Mouse (Mus musculus) embryonic facial prominence, embryonic 12.5 days (tissue): ENCODE data around the gene Sfrp2. TPM values are rescaled to one million over a fixed set of nuclear protein-coding genes. Genes with fewer than 3 reads are reported as not detected.

ENCODE experiments used
- ATAC-seq: fragments of 200-750 bp; cut with Nextera tagmentation; 2 replicates; pipeline ENCODE4 v1.8.0; 2017; ENCODE audit not compliant: insufficient number of reproducible peaks, insufficient read depth, low FRiP score, low TSS enrichment
- H3K27ac ChIP-seq: fragments of 300-500 bp; sonication (generic); 2 replicates; pipeline ENCODE4 v1.5.1; 2016; ENCODE audit warnings: mild to moderate bottlenecking
- H3K27me3 ChIP-seq: fragments of 300-500 bp; sonication (generic); 2 replicates; pipeline ENCODE4 v1.6.1; 2016; ENCODE audit warnings: mild to moderate bottlenecking, moderate library complexity
- H3K36me3 ChIP-seq: fragments of 300-500 bp; sonication (generic); 2 replicates; pipeline ENCODE4 v1.6.1; 2016; ENCODE audit warnings: mild to moderate bottlenecking
- H3K4me1 ChIP-seq: fragments of 300-500 bp; sonication (generic); 2 replicates; pipeline ENCODE4 v1.6.1; 2016
- H3K4me2 ChIP-seq: fragments of 300-500 bp; sonication (generic); replicated peaks from 2 replicates; pipeline ENCODE4 v1.6.1; 2016; ENCODE audit warnings: mild to moderate bottlenecking, moderate library complexity
- H3K4me3 ChIP-seq: fragments of 300-500 bp; sonication (generic); 2 replicates; pipeline ENCODE4 v1.5.1; 2016; ENCODE audit warnings: mild to moderate bottlenecking
- H3K9ac ChIP-seq: fragments of 300-500 bp; sonication (generic); 2 replicates; pipeline ENCODE4 v1.6.1; 2016; ENCODE audit warnings: mild to moderate bottlenecking, moderate library complexity
- H3K9me3 ChIP-seq: fragments of 300-500 bp; sonication (generic); 2 replicates; pipeline ENCODE4 v1.6.1; 2016; ENCODE audit warnings: mild to moderate bottlenecking, moderate library complexity
- WGBS: fragments of 180-500 bp; shearing (Covaris S2); methylation state at CpG from one replicate; pipeline ENCODE4 v1.1.7; 2016; 5-methylcytosine and 5-hydroxymethylcytosine counted together
- polyA plus RNA-seq: library from polyadenylated mRNA; unstranded; fragments of >200 nt; fragmentation: Nextera tagmentation; extraction: Ambion mirVana; gene quantifications from 2 replicates; pipeline ENCODE4 v1.2.1, GENCODE M21; 2016

Gene Sfrp2
- 523 and 527 TPM in 2 replicates for polyA plus RNA-seq

- peak within 1 kb of the TSS; percentile 81 for H3K9ac ChIP-seq
- H3K27ac ChIP-seq, result peak within 1 kb of the TSS; percentile 88
- H3K36me3 ChIP-seq, result peaks cover 14% of the 10 kb centered on the region
- H3K4me1 ChIP-seq, result peaks cover 31% of the 10 kb centered on the region
- no peaks in the 10 kb centered on the region for H3K27me3 ChIP-seq
- H3K9me3 ChIP-seq, result no peaks in the 10 kb centered on the region
- H3K4me2 ChIP-seq, result peak within 1 kb of the TSS; percentile 68
- H3K4me3 ChIP-seq, result peak within 1 kb of the TSS; percentile 72
- ATAC-seq, result peak; percentile 86
- WGBS, result under 1% methylated on average over 82 of the region's 82 CpGs
Measured at GRCm38 (mm10) chr3:83765871-83766725, at the start of gene Sfrp2. Sfrp2 (plus strand) TSS chr3:83766321.

GRCm38 (mm10) chr3:83717643-83718231, 48.4 kb upstream of the Sfrp2 start:
- no peaks in the 10 kb centered on the region for H3K36me3 ChIP-seq
- H3K4me2 ChIP-seq, result no peak overlapping the region
- H3K9ac ChIP-seq, result no peak overlapping the region
- no peak overlapping the region for H3K4me3 ChIP-seq
- no peaks in the 10 kb centered on the region for H3K9me3 ChIP-seq
- WGBS, result 15% methylated on average over 7 of the region's 7 CpGs
- H3K27ac ChIP-seq, result no peak overlapping the region
- H3K4me1 ChIP-seq, result peaks cover 12% of the 10 kb centered on the region
- no peak for ATAC-seq
- no peaks in the 10 kb centered on the region for H3K27me3 ChIP-seq

GRCm38 (mm10) chr3:83718662-83719061, 47.5 kb upstream of the Sfrp2 start:
- no peak overlapping the region for H3K9ac ChIP-seq
- WGBS, result 75% methylated on average over 4 of the region's 4 CpGs
- no peaks in the 10 kb centered on the region for H3K36me3 ChIP-seq
- H3K27me3 ChIP-seq, result no peaks in the 10 kb centered on the region
- no peaks in the 10 kb centered on the region for H3K9me3 ChIP-seq
- no peak for ATAC-seq
- no peak overlapping the region for H3K27ac ChIP-seq
- no peak overlapping the region for H3K4me2 ChIP-seq
- H3K4me1 ChIP-seq, result peaks cover 12% of the 10 kb centered on the region
- H3K4me3 ChIP-seq, result no peak overlapping the region

DNA sequence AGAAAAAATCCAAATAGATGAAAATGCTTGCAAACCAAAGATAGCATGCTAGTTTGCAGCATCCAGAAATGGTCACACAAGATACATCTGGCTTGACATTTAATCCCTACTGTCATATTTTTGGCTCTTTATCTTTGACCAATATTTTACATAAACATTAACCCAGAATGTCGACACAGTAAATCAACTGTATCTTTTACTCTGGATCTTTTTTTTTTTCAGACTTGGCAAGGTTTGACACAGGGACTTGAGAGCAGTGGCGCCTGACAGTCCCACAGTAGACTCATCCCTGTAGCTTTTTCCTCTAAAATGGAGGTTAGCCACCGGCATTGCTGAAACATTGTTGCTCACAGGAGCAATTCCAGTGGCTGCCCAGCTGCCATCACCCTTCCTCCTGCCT, 37.9 kb upstream of the Sfrp2 start:
- H3K4me2 ChIP-seq, result no peak overlapping the region
- no peaks in the 10 kb centered on the region for H3K36me3 ChIP-seq
- H3K9ac ChIP-seq, result no peak overlapping the region
- no peaks in the 10 kb centered on the region for H3K9me3 ChIP-seq
- no peak overlapping the region for H3K27ac ChIP-seq
- no peaks in the 10 kb centered on the region for H3K27me3 ChIP-seq
- H3K4me3 ChIP-seq, result no peak overlapping the region
- H3K4me1 ChIP-seq, result peaks cover 6% of the 10 kb centered on the region; the same call in 1 of the 2 replicates
- no peak for ATAC-seq
- 79% methylated on average over 3 of the region's 3 CpGs for WGBS

DNA sequence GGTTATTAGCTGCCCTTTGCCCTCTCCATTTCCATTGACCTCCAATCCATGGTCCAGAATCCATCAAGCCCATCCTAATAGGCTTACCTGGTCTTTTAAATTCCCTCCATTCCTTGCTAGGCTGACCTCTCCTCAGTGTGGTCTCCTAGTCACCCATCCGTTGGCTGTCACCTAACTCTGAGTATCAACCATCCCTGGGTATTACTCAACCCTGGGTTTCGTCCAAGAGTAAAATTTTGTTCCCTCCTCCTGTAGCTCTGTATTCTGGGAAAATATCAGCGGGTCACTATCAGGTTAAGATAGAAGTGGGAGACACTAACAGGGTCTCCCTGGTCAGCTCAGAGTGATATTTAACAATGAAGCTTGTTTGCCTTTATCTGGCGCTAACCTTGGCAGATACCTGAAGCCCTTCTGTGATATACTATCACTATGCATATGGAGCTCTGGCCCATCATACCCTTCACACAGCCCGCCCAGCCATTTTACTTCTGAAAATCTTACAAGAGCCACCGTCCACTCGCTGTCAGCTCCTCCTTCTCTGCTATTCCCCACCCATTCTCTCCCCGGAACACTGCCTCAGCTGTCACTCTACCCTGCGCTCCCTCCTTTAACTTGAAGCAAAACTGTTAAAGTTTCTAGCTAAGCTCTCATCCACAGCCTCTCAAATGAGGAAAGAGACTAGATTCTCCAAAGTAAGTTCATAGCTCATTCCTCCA, 37.3 kb upstream of the Sfrp2 start:
- Histone ChIP-seq H3K4me3 (no peak overlapping the region), H3K9ac (no peak overlapping the region), H3K27ac (no peak overlapping the region), H3K4me2 (no peak overlapping the region), H3K27me3 (no peaks in the 10 kb centered on the region), H3K9me3 (no peaks in the 10 kb centered on the region), H3K4me1 (peaks cover 11% of the 10 kb centered on the region; the same call in 1 of the 2 replicates), H3K36me3 (no peaks in the 10 kb centered on the region)
- WGBS, result 89% methylated on average over 9 of the region's 9 CpGs
- ATAC-seq, result no peak

- no peak overlapping the region for H3K9ac ChIP-seq
- no peak overlapping the region for H3K4me3 ChIP-seq
- no peaks in the 10 kb centered on the region for H3K36me3 ChIP-seq
- ATAC-seq, result no peak
- H3K4me2 ChIP-seq, result no peak overlapping the region
- no peaks in the 10 kb centered on the region for H3K9me3 ChIP-seq
- H3K4me1 ChIP-seq, result peaks cover 18% of the 10 kb centered on the region; the same call in 1 of the 2 replicates
- H3K27ac ChIP-seq, result no peak overlapping the region
- H3K27me3 ChIP-seq, result no peaks in the 10 kb centered on the region
- WGBS, result 85% methylated on average over 8 of the region's 8 CpGs
Measured at GRCm38 (mm10) chr3:83733985-83734384, 32.1 kb upstream of the Sfrp2 start.

DNA sequence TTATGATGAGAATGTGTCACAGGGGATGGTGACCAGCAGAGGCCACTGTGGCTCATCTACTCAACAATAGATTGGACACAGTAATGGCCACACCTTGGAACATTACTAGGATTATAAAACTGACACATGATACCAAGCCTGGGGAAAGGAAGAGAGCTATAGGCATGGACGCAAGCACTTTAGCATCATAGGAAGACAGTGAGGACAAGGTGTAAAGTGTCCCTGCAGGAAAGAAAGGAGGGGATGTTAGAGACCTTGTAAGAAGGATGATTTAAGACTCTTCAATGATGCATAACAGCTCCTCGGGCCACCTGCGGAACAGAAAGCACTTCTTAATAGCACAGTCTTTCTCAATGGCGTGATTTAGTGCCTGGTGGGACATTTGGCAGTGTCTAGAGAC, 29.1 kb upstream of the Sfrp2 start:
- WGBS, result 89% methylated on average over 4 of the region's 4 CpGs
- no peaks in the 10 kb centered on the region for H3K9me3 ChIP-seq

GRCm38 (mm10) chr3:83740246-83740645, 25.9 kb upstream of the Sfrp2 start:
- Histone ChIP-seq H3K27ac (no peak overlapping the region), H3K9me3 (no peaks in the 10 kb centered on the region), H3K4me3 (no peak overlapping the region), H3K36me3 (no peaks in the 10 kb centered on the region), H3K4me2 (no peak overlapping the region), H3K4me1 (0 out of 2 replicates have a peak, but pooled peaks cover 4% of the 10 kb centered on the region), H3K9ac (no peak overlapping the region), H3K27me3 (no peaks in the 10 kb centered on the region)
- ATAC-seq, result no peak
- 71% methylated on average over 2 of the region's 2 CpGs for WGBS

More for the DNA sequence above, 29.1 kb upstream of the Sfrp2 start:
- no peak for ATAC-seq
- Histone ChIP-seq H3K4me1 (peaks cover 18% of the 10 kb centered on the region; the same call in 1 of the 2 replicates), H3K9ac (no peak overlapping the region), H3K4me3 (no peak overlapping the region), H3K27ac (no peak overlapping the region), H3K4me2 (no peak overlapping the region), H3K36me3 (no peaks in the 10 kb centered on the region), H3K27me3 (no peaks in the 10 kb centered on the region)

- ATAC-seq, result no peak
- no peaks in the 10 kb centered on the region for H3K36me3 ChIP-seq
- no peak overlapping the region for H3K27ac ChIP-seq
- no peak overlapping the region for H3K9ac ChIP-seq
- no peak overlapping the region for H3K4me3 ChIP-seq
- no peak overlapping the region for H3K4me2 ChIP-seq
- H3K4me1 ChIP-seq, result 0 out of 2 replicates have a peak, but pooled peaks cover 4% of the 10 kb centered on the region
- H3K9me3 ChIP-seq, result no peaks in the 10 kb centered on the region
- no peaks in the 10 kb centered on the region for H3K27me3 ChIP-seq
- 76% methylated on average over 4 of the region's 4 CpGs for whole genome bisulfite sequencing
Measured at GRCm38 (mm10) chr3:83747276-83747675, 18.8 kb upstream of the Sfrp2 start.

DNA sequence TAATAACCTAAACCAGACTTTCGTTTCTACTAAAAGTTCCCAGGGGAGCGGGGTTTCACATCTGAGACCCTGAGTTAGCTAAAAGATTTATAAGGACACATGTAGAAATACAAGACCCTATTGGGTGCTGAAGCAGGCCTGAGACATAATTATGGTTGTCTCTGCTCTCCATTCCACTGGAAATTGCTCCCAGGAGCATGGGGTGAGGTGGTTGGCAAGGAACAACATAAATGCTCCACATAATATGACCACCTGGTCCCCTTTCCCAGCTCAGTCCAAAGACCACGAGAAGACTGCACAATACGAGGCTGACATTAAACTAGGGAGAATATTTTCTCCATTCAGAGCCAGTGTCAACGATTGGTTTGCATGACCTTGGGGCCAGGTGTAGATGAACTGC, 18.2 kb upstream of the Sfrp2 start:
- no peaks in the 10 kb centered on the region for H3K9me3 ChIP-seq
- WGBS, result 61% methylated on average over 5 of the region's 5 CpGs

GRCm38 (mm10) chr3:83751625-83752024, 14.5 kb upstream of the Sfrp2 start:
- WGBS, result 27% methylated on average over 2 of the region's 2 CpGs
- Histone ChIP-seq H3K4me3 (no peak overlapping the region), H3K4me2 (no peak overlapping the region), H3K9me3 (no peaks in the 10 kb centered on the region), H3K9ac (no peak overlapping the region), H3K4me1 (peaks cover 7% of the 10 kb centered on the region; the same call in 1 of the 2 replicates), H3K27me3 (no peaks in the 10 kb centered on the region), H3K36me3 (no peaks in the 10 kb centered on the region), H3K27ac (no peak overlapping the region)
- no peak for ATAC-seq

More for the DNA sequence above, 18.2 kb upstream of the Sfrp2 start:
- H3K4me3 ChIP-seq, result no peak overlapping the region
- 0 out of 2 replicates have a peak, but pooled peaks cover under 1% of the 10 kb centered on the region for H3K4me1 ChIP-seq
- H3K27me3 ChIP-seq, result no peaks in the 10 kb centered on the region
- no peak overlapping the region for H3K9ac ChIP-seq
- no peaks in the 10 kb centered on the region for H3K36me3 ChIP-seq
- no peak overlapping the region for H3K4me2 ChIP-seq
- H3K27ac ChIP-seq, result no peak overlapping the region
- no peak for ATAC-seq
